Mouse (Mus musculus): Measurements from ENCODE around the gene Ddn. TPM values are rescaled to one million over a fixed set of nuclear protein-coding genes. Genes with fewer than 3 reads are reported as not detected.

The Ddn gene
- polyA plus RNA-seq, 1 experiment from 2014 or later = 0.13 TPM

GRCm38 (mm10) chr15:98776280-98777004 lies 32.8 kb downstream of the Ddn start:
- peak; percentile 62 for DNase-seq (ENCODE audit: low spot score)

GRCm38 (mm10) chr15:98775533-98775932 lies 33.8 kb downstream of the Ddn start:
- no peak for DNase-seq (ENCODE audit: low spot score)

GRCm38 (mm10) chr15:98774096-98774495 lies 35.2 kb downstream of the Ddn start:
- DNase-seq (ENCODE audit: low spot score) = no peak

GRCm38 (mm10) chr15:98772511-98773211 lies 36.6 kb downstream of the Ddn start:
- DNase-seq (ENCODE audit: low spot score) = peak; percentile 78

- peak; percentile 48 for DNase-seq (ENCODE audit: low spot score)
These were observed 37.4 kb downstream of the Ddn start for GRCm38 (mm10) chr15:98771813-98772425.

GRCm38 (mm10) chr15:98768259-98768658 lies 41.0 kb downstream of the Ddn start:
- no peak for DNase-seq (ENCODE audit: low spot score)

GRCm38 (mm10) chr15:98765929-98766328 lies 43.4 kb downstream of the Ddn start:
- no peak for DNase-seq (ENCODE audit: low spot score)

- peak; percentile 98 for DNase-seq (ENCODE audit: low spot score)
These were observed 46.4 kb downstream of the Ddn start, which contains the start of gene Arf3 for GRCm38 (mm10) chr15:98762670-98763529. Gene Arf3, minus strand, starts transcription at chr15:98763214.

GRCm38 (mm10) chr15:98762201-98762621 lies 47.1 kb downstream of the Ddn start:
- peak; percentile 71 for DNase-seq (ENCODE audit: low spot score)

GRCm38 (mm10) chr15:98754125-98754524 lies 55.2 kb downstream of the Ddn start:
- no peak for DNase-seq (ENCODE audit: low spot score)

Other genes starting within 250 kb of the Ddn start
- 51.1 and 55.8 TPM in 2 replicates for gene Ccnt1, start 238.6 kb downstream of the Ddn start, polyA plus RNA-seq (2015; fragmentation: Nextera tagmentation; extraction: Ambion mirVana)
- not detected in 2 replicates for gene 4930415O20Rik, start 238.5 kb downstream of the Ddn start, polyA plus RNA-seq (2015; fragmentation: Nextera tagmentation; extraction: Ambion mirVana)
- gene Adcy6, start 199.4 kb downstream of the Ddn start, polyA plus RNA-seq (2015; fragmentation: Nextera tagmentation; extraction: Ambion mirVana) = 12.6 and 17.0 TPM in 2 replicates
- 8.5 and 9.6 TPM in 2 replicates for gene Cacnb3, start 178.7 kb downstream of the Ddn start, polyA plus RNA-seq (2015; fragmentation: Nextera tagmentation; extraction: Ambion mirVana)
- gene Ddx23, start 146.6 kb downstream of the Ddn start, polyA plus RNA-seq (2015; fragmentation: Nextera tagmentation; extraction: Ambion mirVana) = 23.5 and 26.4 TPM in 2 replicates
- gene Rnd1, start 132.0 kb downstream of the Ddn start, polyA plus RNA-seq (2015; fragmentation: Nextera tagmentation; extraction: Ambion mirVana) = 1.1 and 1.7 TPM in 2 replicates
- 0.09 and 0.40 TPM in 2 replicates for gene Ccdc65, start 101.3 kb downstream of the Ddn start, polyA plus RNA-seq (2015; fragmentation: Nextera tagmentation; extraction: Ambion mirVana)
- gene Fkbp11, start 81.3 kb downstream of the Ddn start, polyA plus RNA-seq (2015; fragmentation: Nextera tagmentation; extraction: Ambion mirVana) = 4.6 and 6.4 TPM in 2 replicates
- gene Arf3, start 46.3 kb downstream of the Ddn start, polyA plus RNA-seq (2015; fragmentation: Nextera tagmentation; extraction: Ambion mirVana) = 36.5 and 42.2 TPM in 2 replicates
- 0.85 TPM in 2 replicates for gene Wnt10b, start 31.3 kb downstream of the Ddn start, polyA plus RNA-seq (2015; fragmentation: Nextera tagmentation; extraction: Ambion mirVana)
- gene Wnt1, start 19.6 kb downstream of the Ddn start, polyA plus RNA-seq (2015; fragmentation: Nextera tagmentation; extraction: Ambion mirVana) = 0.08 TPM in 1 of 2 replicates, not detected in the other
- gene Prkag1, start 22.0 kb upstream of the Ddn start, polyA plus RNA-seq (2015; fragmentation: Nextera tagmentation; extraction: Ambion mirVana) = 103 and 107 TPM in 2 replicates
- gene Kmt2d, start 61.7 kb upstream of the Ddn start, polyA plus RNA-seq (2015; fragmentation: Nextera tagmentation; extraction: Ambion mirVana) = 9.4 and 15.6 TPM in 2 replicates
- 10.3 and 10.8 TPM in 2 replicates for gene Rhebl1, start 85.0 kb upstream of the Ddn start, polyA plus RNA-seq (2015; fragmentation: Nextera tagmentation; extraction: Ambion mirVana)
- 0.78 and 0.85 TPM in 2 replicates for gene Dhh, start 89.0 kb upstream of the Ddn start, polyA plus RNA-seq (2015; fragmentation: Nextera tagmentation; extraction: Ambion mirVana)
- 27.8 and 31.9 TPM in 2 replicates for gene Lmbr1l, start 108.7 kb upstream of the Ddn start, polyA plus RNA-seq (2015; fragmentation: Nextera tagmentation; extraction: Ambion mirVana)
- gene Tuba1b, start 125.1 kb upstream of the Ddn start, polyA plus RNA-seq (2015; fragmentation: Nextera tagmentation; extraction: Ambion mirVana) = 1,370 and 1,449 TPM in 2 replicates
- gene Gm49450, start 144.1 kb upstream of the Ddn start, polyA plus RNA-seq (2015; fragmentation: Nextera tagmentation; extraction: Ambion mirVana) = not detected in 2 replicates
- gene Tuba1a, start 144.2 kb upstream of the Ddn start, polyA plus RNA-seq (2015; fragmentation: Nextera tagmentation; extraction: Ambion mirVana) = 227 and 236 TPM in 2 replicates
- 153 and 156 TPM in 2 replicates for gene Tuba1c, start 220.4 kb upstream of the Ddn start, polyA plus RNA-seq (2015; fragmentation: Nextera tagmentation; extraction: Ambion mirVana)
- 0.99 and 1.1 TPM in 2 replicates for gene Prph, start 245.7 kb upstream of the Ddn start, polyA plus RNA-seq (2015; fragmentation: Nextera tagmentation; extraction: Ambion mirVana)